Mouse (Mus musculus) myocyte (in vitro differentiated cells): ENCODE results near the gene Trim69.

ENCODE experiments used
- CEBPB ChIP-seq: IDR thresholded peaks from 2 replicates; pipeline ENCODE4 v1.6.1; 2011; ENCODE audit warnings: mild to moderate bottlenecking, moderate library complexity; ENCODE audit not compliant: poor library complexity, insufficient read depth, severe bottlenecking
- E2F4 ChIP-seq: IDR thresholded peaks from one replicate; pipeline ENCODE4 v1.6.1; 2011; ENCODE audit warnings: mild to moderate bottlenecking, control low read depth, moderate library complexity; ENCODE audit not compliant: insufficient read depth
- MAX ChIP-seq: IDR thresholded peaks from one replicate; pipeline ENCODE4 v1.6.1; 2011; ENCODE audit warnings: low read depth, mild to moderate bottlenecking, control low read depth
- POLR2A ChIP-seq: IDR thresholded peaks from one replicate; pipeline ENCODE4 v1.6.1; 2011; ENCODE audit warnings: low read depth, mild to moderate bottlenecking, control low read depth, moderate library complexity; ENCODE audit not compliant: insufficient read length
- USF1 ChIP-seq: IDR thresholded peaks from one replicate; pipeline ENCODE4 v1.6.1; 2011; ENCODE audit warnings: low read depth, mild to moderate bottlenecking, control low read depth, moderate library complexity

- TF ChIP-seq POLR2A, result no peak
- TF ChIP-seq E2F4, result no peak
- no peak for TF ChIP-seq USF1
- TF ChIP-seq CEBPB, result no peak
- TF ChIP-seq MAX, result no peak
Observed at GRCm38 (mm10) chr2:122152850-122153249, 7.7 kb upstream of the Trim69 start.
